In genomic region chr3:138745596-138745995, GRCm38 (mm10) we compare ENCODE assay signal across 13 mouse cellular contexts. TPM values are rescaled to one million over a fixed set of nuclear protein-coding genes. Genes with fewer than 3 reads are reported as not detected.
DNase-seq lines count a peak whose midpoint lies in the region; ATAC-seq and TF ChIP-seq lines count a peak whose summit lies in the region.
"Had no signal": no experiment of that assay in that cellular context is flagged by ENCODE, and none has a peak within 500 bp of the region (broad histone marks: within the 10 kb centered on the region; RNA-seq: fewer than 3 reads in every experiment).

No protein-coding gene starts in this region.

- H3K27ac ChIP-seq in gastrocnemius, adult 2 months, result peak overlapping the region; percentile 40
- no peak overlapping the region for H3K27ac ChIP-seq in hindbrain, embryonic 15.5 days (replicated peaks)
- H3K27ac ChIP-seq in heart, embryonic 10.5 days, result no peak overlapping the region
- no peak overlapping the region for H3K27ac ChIP-seq in kidney, embryonic 14.5 days (ENCODE audit: low read depth, low read length)
- H3K27ac ChIP-seq: heart, embryonic 15.5 days; limb, embryonic 13.5 days; stomach, postnatal 0 days had no signal

- H3K4me3 ChIP-seq in gastrocnemius, adult 2 months, result no peak overlapping the region
- H3K4me3 ChIP-seq in hindbrain, embryonic 15.5 days, result peak overlapping the region; percentile 92; the same call in 1 of the 2 replicates
- no peak overlapping the region for H3K4me3 ChIP-seq in heart, embryonic 10.5 days
- H3K4me3 ChIP-seq in kidney, embryonic 14.5 days (ENCODE audit: low read length), result no peak overlapping the region
- H3K4me3 ChIP-seq: heart, embryonic 15.5 days; limb, embryonic 13.5 days had no signal

- intact Hi-C loops in gastrocnemius, adult 2 months (cut with DNase I), result no loop called here

- 71% methylated on average over 4 of the region's 4 CpGs for WGBS in hindbrain, embryonic 15.5 days
- 78% methylated on average over 4 of the region's 4 CpGs for WGBS in heart, embryonic 10.5 days
- 55% methylated on average over 4 of the region's 4 CpGs for WGBS in kidney, embryonic 14.5 days

- ATAC-seq in hindbrain, embryonic 15.5 days (ENCODE audit: low FRiP score, low read depth), result no peak
- no peak for ATAC-seq in kidney, embryonic 14.5 days (ENCODE audit: low FRiP score, low TSS enrichment)

- 0 out of 2 replicates have a peak overlapping the region, but pooled peaks have one; percentile 88 for H3K9ac ChIP-seq in hindbrain, embryonic 15.5 days
- H3K9ac ChIP-seq in kidney, embryonic 14.5 days (ENCODE audit: low read depth, low read length), result no peak overlapping the region
- H3K9ac ChIP-seq: heart, embryonic 15.5 days; limb, embryonic 13.5 days had no signal

- H3K4me2 ChIP-seq in hindbrain, embryonic 15.5 days, result peak overlapping the region; percentile 87
- H3K4me2 ChIP-seq in kidney, embryonic 14.5 days (replicated peaks; ENCODE audit: low read depth, low read length), result no peak overlapping the region
- H3K4me2 ChIP-seq: heart, embryonic 15.5 days; limb, embryonic 13.5 days had no signal

- no peak for TF ChIP-seq CTCF in gastrocnemius, adult 2 months (IDR thresholded peaks at IDR 0.05)

- no peaks in the 10 kb centered on the region for H3K9me3 ChIP-seq in hindbrain, embryonic 15.5 days
- no peaks in the 10 kb centered on the region for H3K9me3 ChIP-seq in heart, embryonic 10.5 days
- H3K9me3 ChIP-seq in kidney, embryonic 14.5 days (ENCODE audit: control insufficient read depth, low read length), result no peaks in the 10 kb centered on the region
- H3K9me3 ChIP-seq: heart, embryonic 15.5 days; limb, embryonic 13.5 days had no signal

- H3K27me3 ChIP-seq in hindbrain, embryonic 15.5 days, result no peaks in the 10 kb centered on the region
- H3K27me3 ChIP-seq in heart, embryonic 10.5 days (ENCODE audit: insufficient read depth, poor library complexity, severe bottlenecking), result peaks cover 8% of the 10 kb centered on the region
- peaks cover 7% of the 10 kb centered on the region; the same call in 1 of the 2 replicates for H3K27me3 ChIP-seq in kidney, embryonic 14.5 days (ENCODE audit: control insufficient read depth, insufficient read depth, low read length)

- no peaks in the 10 kb centered on the region for H3K36me3 ChIP-seq in hindbrain, embryonic 15.5 days
- H3K36me3 ChIP-seq in heart, embryonic 10.5 days, result no peaks in the 10 kb centered on the region
- H3K36me3 ChIP-seq in kidney, embryonic 14.5 days (ENCODE audit: control insufficient read depth, insufficient read depth, low read length), result no peaks in the 10 kb centered on the region
- H3K36me3 ChIP-seq: heart, embryonic 15.5 days; limb, embryonic 13.5 days had no signal

- DNase-seq in gastrocnemius, adult 2 months, result no peak
- DNase-seq in gastrocnemius, adult 18-20 months (ENCODE audit: low spot score), result no peak
- DNase-seq in right cerebral cortex, adult 18-20 months, result peak; percentile 15
- DNase-seq in right cerebral cortex, adult 2 months (ENCODE audit: low spot score in 2 of 2), result no peak
- no peak for DNase-seq in spleen, adult 12 weeks (ENCODE audit: low spot score)
- DNase-seq in heart, embryonic 10.5 days (ENCODE audit: low spot score), result no peak
- DNase-seq: kidney, postnatal 25 days; lung, postnatal 4 days had no signal

- peaks cover 44% of the 10 kb centered on the region for H3K4me1 ChIP-seq in hindbrain, embryonic 15.5 days (replicated peaks)
- H3K4me1 ChIP-seq in heart, embryonic 10.5 days, result peaks cover 29% of the 10 kb centered on the region
- peaks cover 21% of the 10 kb centered on the region for H3K4me1 ChIP-seq in kidney, embryonic 14.5 days (ENCODE audit: control insufficient read depth, insufficient read depth, low read length)

RNA-seq across cellular contexts. Expression of gene Tspan5, which starts 3.6 kb away (rescaled TPM):
- 1 to 10 TPM; 4.0 to 4.4 TPM for total RNA-seq in gastrocnemius, adult 2 months (2021)
- 1 to 10 TPM; 2.1 to 2.2 TPM for total RNA-seq in gastrocnemius, adult 18-20 months (2021)
- polyA plus RNA-seq in hindbrain, embryonic 15.5 days (2015; fragmentation: Nextera tagmentation; extraction: Ambion mirVana), result 92.7 and 104 TPM in 2 replicates
- 13.6 and 15.0 TPM in 2 replicates for polyA plus RNA-seq in heart, embryonic 10.5 days (2016; fragmentation: Nextera tagmentation; extraction: Ambion mirVana)
- 18.0 and 28.8 TPM in 2 replicates for polyA plus RNA-seq in kidney, embryonic 14.5 days (2014; fragmentation: Nextera tagmentation; extraction: Ambion mirVana)
